Mouse (Mus musculus): ENCODE measurements around the gene Ints6.

DNA sequence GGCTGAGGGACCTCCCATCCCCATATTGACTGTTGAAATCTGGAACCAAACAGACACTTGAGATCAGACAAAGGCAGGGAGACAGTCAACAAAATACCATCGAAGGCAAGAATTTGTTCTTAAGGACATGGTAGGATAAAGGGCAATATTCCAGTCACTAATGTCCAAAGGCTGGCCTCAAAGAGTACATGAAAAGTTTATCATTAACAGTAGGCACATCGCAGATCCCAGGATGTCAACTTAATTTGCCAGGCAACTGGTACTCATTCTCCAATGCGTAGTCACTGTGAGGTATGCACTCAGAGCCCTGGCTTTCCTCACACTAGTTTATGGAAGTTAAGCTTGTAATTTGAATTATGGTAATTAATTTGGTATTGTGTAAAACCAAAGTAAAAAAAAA is 13.3 kb upstream of the Ints6 start:
- TF ChIP-seq POLR2A (IDR thresholded peaks at IDR 0.05; ENCODE audit: low read depth, low read length), result no peak
- no peak for TF ChIP-seq CTCF (IDR thresholded peaks at IDR 0.05; ENCODE audit: borderline replicate concordance, insufficient read depth, low read length)

All from embryonic fibroblast, embryonic 13.5 days (primary cell).